Mouse (Mus musculus) ES-Bruce4 (cell line): Measurements from ENCODE around the gene Znrf3.

ENCODE experiments used
- CTCF ChIP-seq: IDR thresholded peaks from one replicate; pipeline ENCODE4 v1.8.1; 2011; ENCODE audit warnings: low read depth, low read length
- EP300 ChIP-seq: IDR thresholded peaks from 2 replicates; pipeline ENCODE4 v1.6.1; 2011; ENCODE audit warnings: low read depth, low read length; ENCODE audit not compliant: insufficient read depth
- POLR2A ChIP-seq: IDR thresholded peaks from one replicate; pipeline ENCODE4 v1.8.1; 2011; ENCODE audit warnings: low read length; ENCODE audit not compliant: insufficient read depth

DNA sequence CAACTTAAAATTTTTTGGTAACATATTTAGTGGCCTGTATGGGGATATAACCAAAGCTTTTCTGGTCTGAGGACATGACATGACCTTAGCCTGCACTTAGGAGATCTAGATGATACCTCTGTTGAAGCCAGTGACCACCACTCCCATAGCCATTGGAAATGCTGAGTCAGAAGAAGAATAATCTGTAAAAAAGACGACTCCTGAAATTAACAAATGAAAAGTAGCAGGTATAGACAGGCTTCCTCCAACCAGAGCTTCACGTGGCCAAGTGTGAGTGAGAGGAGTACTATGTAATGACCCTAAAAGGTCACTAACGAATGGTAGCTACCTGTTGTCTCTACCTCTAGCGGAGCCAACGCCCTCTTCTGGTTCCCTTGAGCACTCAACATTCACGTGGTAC, 119.4 kb downstream of the Znrf3 start:
- TF ChIP-seq EP300 (no peak), POLR2A (no peak), CTCF (no peak)
